Mouse (Mus musculus): ENCODE measurements around the gene Myrf. TPM values are rescaled to one million over a fixed set of nuclear protein-coding genes. Genes with fewer than 3 reads are reported as not detected.
A peak's percentile ranks its signal among the peaks of the same experiment; 100 is the strongest.

Gene Myrf
- polyA plus RNA-seq, 2 experiments: 3.5 to 6.4 TPM

GRCm38 (mm10) chr19:10239975-10240653, 434 bp downstream of the Myrf start:
- 3% methylated on average over 26 of the region's 26 CpGs for WGBS (ENCODE audit: insufficient replicate concordance)
- peaks cover 3 to 26% of the 10 kb centered on the region in 2 experiments; a peak in 2 of 4 replicates for H3K4me1 ChIP-seq (replicated peaks; ENCODE audit: control insufficient read depth in 2 of 2, insufficient read depth in 2 of 2, low read length in 1 of 2)
- H3K9me3 ChIP-seq (ENCODE audit: control insufficient read depth, low read length): no peaks in the 10 kb centered on the region
- no peak overlapping the region for H3K27ac ChIP-seq
- peak overlapping the region; percentile 71 for H3K4me2 ChIP-seq (ENCODE audit: low read depth)
- H3K4me3 ChIP-seq (ENCODE audit: insufficient read depth in 1 of 2, low read depth in 2 of 2, low read length in 2 of 2): peak overlapping the region; percentile 54 to 57
- no peaks in the 10 kb centered on the region for H3K36me3 ChIP-seq (replicated peaks; ENCODE audit: control insufficient read depth, insufficient read depth, low read depth)
- DNase-seq (ENCODE audit: low read depth in 3 of 3, low spot score in 3 of 3): no peak
- H3K27me3 ChIP-seq (ENCODE audit: control insufficient read depth, insufficient read depth, low read length): peaks cover 7% of the 10 kb centered on the region
- ATAC-seq (ENCODE audit: insufficient read depth): peak; percentile 14; the same call in 1 of the 2 replicates
- no peak for TF ChIP-seq CTCF (IDR thresholded peaks at IDR 0.05; ENCODE audit: low read depth)
- no peak for TF ChIP-seq EP300 (IDR thresholded peaks at IDR 0.05; ENCODE audit: low read depth)
- H3K9ac ChIP-seq (replicated peaks): peak overlapping the region; percentile 43

GRCm38 (mm10) chr19:10239419-10239818, 1.1 kb downstream of the Myrf start:
- Histone ChIP-seq H3K9me3 (ENCODE audit: control insufficient read depth, low read length) (no peaks in the 10 kb centered on the region), H3K36me3 (replicated peaks; ENCODE audit: control insufficient read depth, insufficient read depth, low read depth) (no peaks in the 10 kb centered on the region), H3K4me2 (ENCODE audit: low read depth) (peak overlapping the region; percentile 71), H3K27ac (no peak overlapping the region), H3K27me3 (ENCODE audit: control insufficient read depth, insufficient read depth, low read length) (peaks cover 7% of the 10 kb centered on the region), H3K4me3 (ENCODE audit: insufficient read depth in 1 of 2, low read depth in 2 of 2, low read length in 2 of 2) (peak overlapping the region; percentile 54 to 57), H3K4me1 (replicated peaks; ENCODE audit: control insufficient read depth in 2 of 2, insufficient read depth in 2 of 2, low read length in 1 of 2) (peaks cover 3 to 28% of the 10 kb centered on the region in 2 experiments; a peak in 2 of 4 replicates), H3K9ac (replicated peaks) (no peak overlapping the region)
- no peak for TF ChIP-seq CTCF (IDR thresholded peaks at IDR 0.05; ENCODE audit: low read depth)
- no peak for TF ChIP-seq EP300 (IDR thresholded peaks at IDR 0.05; ENCODE audit: low read depth)
- ATAC-seq (ENCODE audit: insufficient read depth) (no peak), DNase-seq (ENCODE audit: low read depth in 3 of 3, low spot score in 3 of 3) (no peak)
- 31% methylated on average over 2 of the region's 2 CpGs for WGBS (ENCODE audit: insufficient replicate concordance)

- no peak for TF ChIP-seq EP300 (IDR thresholded peaks at IDR 0.05; ENCODE audit: low read depth)
- no peak for TF ChIP-seq CTCF (IDR thresholded peaks at IDR 0.05; ENCODE audit: low read depth)
- Histone ChIP-seq H3K9ac (replicated peaks) (no peak overlapping the region; the same call in 1 of the 2 replicates), H3K4me2 (ENCODE audit: low read depth) (peak overlapping the region; percentile 71), H3K4me1 (replicated peaks; ENCODE audit: control insufficient read depth in 2 of 2, insufficient read depth in 2 of 2, low read length in 1 of 2) (peaks cover 3 to 28% of the 10 kb centered on the region in 2 experiments; a peak in 2 of 4 replicates), H3K36me3 (replicated peaks; ENCODE audit: control insufficient read depth, insufficient read depth, low read depth) (no peaks in the 10 kb centered on the region), H3K27me3 (ENCODE audit: control insufficient read depth, insufficient read depth, low read length) (peaks cover 7% of the 10 kb centered on the region), H3K9me3 (ENCODE audit: control insufficient read depth, low read length) (no peaks in the 10 kb centered on the region), H3K4me3 (ENCODE audit: insufficient read depth in 1 of 2, low read depth in 2 of 2, low read length in 2 of 2) (peak overlapping the region in 1 of 2 experiments; percentile 8; a peak in 1 of 4 replicates), H3K27ac (no peak overlapping the region)
- ATAC-seq (ENCODE audit: insufficient read depth): no peak
- 9% methylated on average over 3 of the region's 3 CpGs for WGBS (ENCODE audit: insufficient replicate concordance)
- no peak for DNase-seq (ENCODE audit: low read depth in 3 of 3, low spot score in 3 of 3)
These were observed 2.1 kb downstream of the Myrf start for GRCm38 (mm10) chr19:10238477-10238876.

GRCm38 (mm10) chr19:10235784-10236565, 4.6 kb downstream of the Myrf start:
- no peak for TF ChIP-seq EP300 (IDR thresholded peaks at IDR 0.05; ENCODE audit: low read depth)
- no peak for TF ChIP-seq CTCF (IDR thresholded peaks at IDR 0.05; ENCODE audit: low read depth)
- DNase-seq (ENCODE audit: low read depth in 3 of 3, low spot score in 3 of 3) (peak in 1 of 3 experiments; percentile 19), ATAC-seq (ENCODE audit: insufficient read depth) (peak; percentile 63)
- Histone ChIP-seq H3K4me2 (ENCODE audit: low read depth) (no peak overlapping the region; the same call in 1 of the 2 replicates), H3K27me3 (ENCODE audit: control insufficient read depth, insufficient read depth, low read length) (peaks cover 7% of the 10 kb centered on the region), H3K4me1 (replicated peaks; ENCODE audit: control insufficient read depth in 2 of 2, insufficient read depth in 2 of 2, low read length in 1 of 2) (peaks cover 3 to 30% of the 10 kb centered on the region in 2 experiments; a peak in 2 of 4 replicates), H3K9me3 (ENCODE audit: control insufficient read depth, low read length) (no peaks in the 10 kb centered on the region), H3K4me3 (ENCODE audit: insufficient read depth in 1 of 2, low read depth in 2 of 2, low read length in 2 of 2) (no peak overlapping the region), H3K36me3 (replicated peaks; ENCODE audit: control insufficient read depth, insufficient read depth, low read depth) (no peaks in the 10 kb centered on the region), H3K9ac (replicated peaks) (no peak overlapping the region), H3K27ac (no peak overlapping the region)
- 45% methylated on average over 9 of the region's 9 CpGs for WGBS (ENCODE audit: insufficient replicate concordance)
